Mouse (Mus musculus): ENCODE measurements around the gene Cab39l. TPM values are rescaled to one million over a fixed set of nuclear protein-coding genes. Genes with fewer than 3 reads are reported as not detected.

Cab39l gene
- polyA plus RNA-seq, 1 experiment from 2014 or later: 26.5 TPM

GRCm38 (mm10) chr14:59470781-59471180, 30.0 kb downstream of the Cab39l start:
- no peaks in the 10 kb centered on the region for H3K9me3 ChIP-seq (ENCODE audit: control insufficient read depth, low read length)
- DNase-seq (no peak), ATAC-seq (ENCODE audit: low FRiP score, low TSS enrichment) (no peak)
- H3K27ac ChIP-seq (replicated peaks; ENCODE audit: low read depth, low read length): no peak overlapping the region
- no peak overlapping the region for H3K9ac ChIP-seq (replicated peaks; ENCODE audit: low read length)
- no peak overlapping the region for H3K4me3 ChIP-seq (replicated peaks; ENCODE audit: low read depth, low read length)
- no peaks in the 10 kb centered on the region for H3K36me3 ChIP-seq (ENCODE audit: control insufficient read depth, insufficient read depth, low read length)
- no peak overlapping the region for H3K4me2 ChIP-seq (ENCODE audit: low read length)
- no peaks in the 10 kb centered on the region for H3K27me3 ChIP-seq (ENCODE audit: control insufficient read depth, insufficient read depth, low read length)
- 91% methylated on average over 1 of the region's 1 CpGs for WGBS
- H3K4me1 ChIP-seq (ENCODE audit: control insufficient read depth, insufficient read depth, low read length): no peaks in the 10 kb centered on the region

- Histone ChIP-seq H3K36me3 (ENCODE audit: control insufficient read depth, insufficient read depth, low read length) (no peaks in the 10 kb centered on the region), H3K9me3 (ENCODE audit: control insufficient read depth, low read length) (no peaks in the 10 kb centered on the region), H3K27me3 (ENCODE audit: control insufficient read depth, insufficient read depth, low read length) (no peaks in the 10 kb centered on the region), H3K27ac (replicated peaks; ENCODE audit: low read depth, low read length) (no peak overlapping the region), H3K4me1 (ENCODE audit: control insufficient read depth, insufficient read depth, low read length) (no peaks in the 10 kb centered on the region), H3K9ac (replicated peaks; ENCODE audit: low read length) (no peak overlapping the region), H3K4me3 (replicated peaks; ENCODE audit: low read depth, low read length) (no peak overlapping the region), H3K4me2 (ENCODE audit: low read length) (no peak overlapping the region)
- ATAC-seq (ENCODE audit: low FRiP score, low TSS enrichment) (no peak), DNase-seq (no peak)
- 70% methylated on average over 6 of the region's 6 CpGs for WGBS
Observed at GRCm38 (mm10) chr14:59478699-59479098, 37.9 kb downstream of the Cab39l start.

- Histone ChIP-seq H3K27me3 (ENCODE audit: control insufficient read depth, insufficient read depth, low read length) (no peaks in the 10 kb centered on the region), H3K4me2 (ENCODE audit: low read length) (no peak overlapping the region), H3K4me3 (replicated peaks; ENCODE audit: low read depth, low read length) (no peak overlapping the region), H3K36me3 (ENCODE audit: control insufficient read depth, insufficient read depth, low read length) (no peaks in the 10 kb centered on the region), H3K9ac (replicated peaks; ENCODE audit: low read length) (no peak overlapping the region), H3K4me1 (ENCODE audit: control insufficient read depth, insufficient read depth, low read length) (no peaks in the 10 kb centered on the region), H3K9me3 (ENCODE audit: control insufficient read depth, low read length) (no peaks in the 10 kb centered on the region), H3K27ac (replicated peaks; ENCODE audit: low read depth, low read length) (no peak overlapping the region)
- WGBS: 89% methylated on average over 4 of the region's 4 CpGs
- DNase-seq: no peak
- ATAC-seq (ENCODE audit: low FRiP score, low TSS enrichment): no peak
Observed at GRCm38 (mm10) chr14:59485247-59485810, 44.6 kb downstream of the Cab39l start.

GRCm38 (mm10) chr14:59492376-59492775, 51.6 kb downstream of the Cab39l start:
- no peaks in the 10 kb centered on the region for H3K4me1 ChIP-seq (ENCODE audit: control insufficient read depth, insufficient read depth, low read length)
- H3K27me3 ChIP-seq (ENCODE audit: control insufficient read depth, insufficient read depth, low read length): no peaks in the 10 kb centered on the region
- WGBS: 91% methylated on average over 4 of the region's 4 CpGs
- ATAC-seq (ENCODE audit: low FRiP score, low TSS enrichment) (no peak), DNase-seq (no peak)
- H3K9ac ChIP-seq (replicated peaks; ENCODE audit: low read length): no peak overlapping the region
- H3K4me3 ChIP-seq (replicated peaks; ENCODE audit: low read depth, low read length): no peak overlapping the region
- H3K9me3 ChIP-seq (ENCODE audit: control insufficient read depth, low read length): no peaks in the 10 kb centered on the region
- H3K27ac ChIP-seq (replicated peaks; ENCODE audit: low read depth, low read length): no peak overlapping the region
- no peak overlapping the region for H3K4me2 ChIP-seq (ENCODE audit: low read length)
- H3K36me3 ChIP-seq (ENCODE audit: control insufficient read depth, insufficient read depth, low read length): no peaks in the 10 kb centered on the region

- no peak for ATAC-seq (ENCODE audit: low FRiP score, low TSS enrichment)
- 96% methylated on average over 5 of the region's 5 CpGs for WGBS
- no peak overlapping the region for H3K4me3 ChIP-seq (replicated peaks; ENCODE audit: low read depth, low read length)
- H3K27ac ChIP-seq (replicated peaks; ENCODE audit: low read depth, low read length): no peak overlapping the region
- no peaks in the 10 kb centered on the region for H3K4me1 ChIP-seq (ENCODE audit: control insufficient read depth, insufficient read depth, low read length)
- DNase-seq: no peak
- H3K9ac ChIP-seq (replicated peaks; ENCODE audit: low read length): no peak overlapping the region
- no peaks in the 10 kb centered on the region for H3K27me3 ChIP-seq (ENCODE audit: control insufficient read depth, insufficient read depth, low read length)
- no peak overlapping the region for H3K4me2 ChIP-seq (ENCODE audit: low read length)
- no peaks in the 10 kb centered on the region for H3K36me3 ChIP-seq (ENCODE audit: control insufficient read depth, insufficient read depth, low read length)
- no peaks in the 10 kb centered on the region for H3K9me3 ChIP-seq (ENCODE audit: control insufficient read depth, low read length)
Observed at GRCm38 (mm10) chr14:59497928-59498327, 57.2 kb downstream of the Cab39l start.

GRCm38 (mm10) chr14:59504831-59505230, 64.1 kb downstream of the Cab39l start:
- WGBS: 95% methylated on average over 8 of the region's 8 CpGs
- Histone ChIP-seq H3K4me3 (replicated peaks; ENCODE audit: low read depth, low read length) (no peak overlapping the region), H3K27me3 (ENCODE audit: control insufficient read depth, insufficient read depth, low read length) (no peaks in the 10 kb centered on the region), H3K9ac (replicated peaks; ENCODE audit: low read length) (no peak overlapping the region), H3K4me2 (ENCODE audit: low read length) (no peak overlapping the region), H3K4me1 (ENCODE audit: control insufficient read depth, insufficient read depth, low read length) (no peaks in the 10 kb centered on the region), H3K9me3 (ENCODE audit: control insufficient read depth, low read length) (no peaks in the 10 kb centered on the region), H3K36me3 (ENCODE audit: control insufficient read depth, insufficient read depth, low read length) (peaks cover 5% of the 10 kb centered on the region; the same call in 1 of the 2 replicates), H3K27ac (replicated peaks; ENCODE audit: low read depth, low read length) (no peak overlapping the region)
- ATAC-seq (ENCODE audit: low FRiP score, low TSS enrichment): no peak
- DNase-seq: no peak

- H3K27ac ChIP-seq (replicated peaks; ENCODE audit: low read depth, low read length): no peak overlapping the region
- ATAC-seq (ENCODE audit: low FRiP score, low TSS enrichment) (no peak), DNase-seq (no peak)
- H3K4me3 ChIP-seq (replicated peaks; ENCODE audit: low read depth, low read length): no peak overlapping the region
- WGBS: 89% methylated on average over 4 of the region's 4 CpGs
- no peak overlapping the region for H3K4me2 ChIP-seq (ENCODE audit: low read length)
- no peaks in the 10 kb centered on the region for H3K9me3 ChIP-seq (ENCODE audit: control insufficient read depth, low read length)
- H3K4me1 ChIP-seq (ENCODE audit: control insufficient read depth, insufficient read depth, low read length): no peaks in the 10 kb centered on the region
- no peak overlapping the region for H3K9ac ChIP-seq (replicated peaks; ENCODE audit: low read length)
- H3K27me3 ChIP-seq (ENCODE audit: control insufficient read depth, insufficient read depth, low read length): no peaks in the 10 kb centered on the region
- peaks cover 5% of the 10 kb centered on the region; the same call in 1 of the 2 replicates for H3K36me3 ChIP-seq (ENCODE audit: control insufficient read depth, insufficient read depth, low read length)
Observed at GRCm38 (mm10) chr14:59506139-59506538, 65.4 kb downstream of the Cab39l start.

- Histone ChIP-seq H3K27me3 (ENCODE audit: control insufficient read depth, insufficient read depth, low read length) (no peaks in the 10 kb centered on the region), H3K4me2 (ENCODE audit: low read length) (no peak overlapping the region), H3K4me1 (ENCODE audit: control insufficient read depth, insufficient read depth, low read length) (no peaks in the 10 kb centered on the region), H3K9me3 (ENCODE audit: control insufficient read depth, low read length) (no peaks in the 10 kb centered on the region), H3K9ac (replicated peaks; ENCODE audit: low read length) (no peak overlapping the region), H3K36me3 (ENCODE audit: control insufficient read depth, insufficient read depth, low read length) (no peaks in the 10 kb centered on the region), H3K27ac (replicated peaks; ENCODE audit: low read depth, low read length) (no peak overlapping the region), H3K4me3 (replicated peaks; ENCODE audit: low read depth, low read length) (no peak overlapping the region)
- no peak for ATAC-seq (ENCODE audit: low FRiP score, low TSS enrichment)
- WGBS: 89% methylated on average over 6 of the region's 6 CpGs
- no peak for DNase-seq
Observed at GRCm38 (mm10) chr14:59513922-59514444, 73.2 kb downstream of the Cab39l start.

- Histone ChIP-seq H3K4me3 (replicated peaks; ENCODE audit: low read depth, low read length) (no peak overlapping the region), H3K4me2 (ENCODE audit: low read length) (no peak overlapping the region), H3K27me3 (ENCODE audit: control insufficient read depth, insufficient read depth, low read length) (no peaks in the 10 kb centered on the region), H3K4me1 (ENCODE audit: control insufficient read depth, insufficient read depth, low read length) (no peaks in the 10 kb centered on the region), H3K9ac (replicated peaks; ENCODE audit: low read length) (no peak overlapping the region), H3K9me3 (ENCODE audit: control insufficient read depth, low read length) (no peaks in the 10 kb centered on the region), H3K36me3 (ENCODE audit: control insufficient read depth, insufficient read depth, low read length) (no peaks in the 10 kb centered on the region), H3K27ac (replicated peaks; ENCODE audit: low read depth, low read length) (no peak overlapping the region)
- no peak for ATAC-seq (ENCODE audit: low FRiP score, low TSS enrichment)
- DNase-seq: no peak
- 90% methylated on average over 5 of the region's 5 CpGs for whole genome bisulfite sequencing
Observed at GRCm38 (mm10) chr14:59525843-59526242, 85.1 kb downstream of the Cab39l start.
